Mouse (Mus musculus) embryonic fibroblast, embryonic 13.5 days (primary cell): Measurements from ENCODE around the gene Radil.

Source experiments
- CTCF ChIP-seq: IDR thresholded peaks from 2 replicates; pipeline ENCODE4 v1.5.1; 2011; ENCODE audit warnings: mild to moderate bottlenecking, control low read depth, low read length, moderate library complexity, borderline replicate concordance; ENCODE audit not compliant: insufficient read depth
- POLR2A ChIP-seq: IDR thresholded peaks from 2 replicates; pipeline ENCODE4 v1.6.1; 2011; ENCODE audit warnings: low read depth, mild to moderate bottlenecking, control low read depth, low read length, moderate library complexity

DNA sequence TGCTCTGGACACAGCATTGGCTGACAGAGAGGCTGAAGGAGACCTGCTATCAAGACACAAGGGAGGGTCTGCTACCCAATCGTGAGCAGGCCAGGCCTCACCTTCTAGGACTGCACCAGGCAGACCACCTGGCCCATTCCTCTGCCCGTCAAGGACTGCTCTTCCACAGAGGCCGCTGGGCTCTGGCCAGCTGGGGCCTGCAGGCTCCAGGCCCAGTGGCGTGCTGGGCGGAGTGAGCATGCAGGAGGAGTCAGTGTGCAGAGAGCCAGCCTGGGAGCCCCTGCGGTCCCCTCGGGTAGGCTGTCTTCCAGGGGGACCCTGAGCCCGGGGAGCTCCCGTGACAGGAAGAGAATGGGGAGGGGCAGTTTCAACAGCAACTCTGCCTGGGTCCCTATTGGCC is 64.2 kb downstream of the Radil start:
- no peak for TF ChIP-seq POLR2A
- TF ChIP-seq CTCF = no peak
